8 mouse cellular contexts compared by ENCODE assay signal in genomic region chr10:70195786-70196185, GRCm38 (mm10). TPM values are rescaled to one million over a fixed set of nuclear protein-coding genes. Genes with fewer than 3 reads are reported as not detected.
DNase-seq lines count a peak whose midpoint lies in the region; ATAC-seq and TF ChIP-seq lines count a peak whose summit lies in the region.

No protein-coding gene starts in this region.

- H3K27ac ChIP-seq in embryonic fibroblast, embryonic 13.5 days (ENCODE audit: insufficient read depth, low read length): no peak overlapping the region
- 0 out of 2 replicates have a peak overlapping the region, but pooled peaks have one; percentile 1 for H3K27ac ChIP-seq in limb, embryonic 13.5 days
- H3K27ac ChIP-seq in neural tube, embryonic 13.5 days (replicated peaks): no peak overlapping the region

- H3K27me3 ChIP-seq in limb, embryonic 13.5 days: no peaks in the 10 kb centered on the region
- no peaks in the 10 kb centered on the region for H3K27me3 ChIP-seq in neural tube, embryonic 13.5 days

- peaks cover 28% of the 10 kb centered on the region for H3K36me3 ChIP-seq in limb, embryonic 13.5 days
- H3K36me3 ChIP-seq in neural tube, embryonic 13.5 days: peaks cover 29% of the 10 kb centered on the region

- peak; percentile 40; the same call in 1 of the 2 replicates for TF ChIP-seq CTCF in embryonic fibroblast, embryonic 13.5 days (IDR thresholded peaks at IDR 0.05; ENCODE audit: borderline replicate concordance, insufficient read depth, low read length)

- H3K9me3 ChIP-seq in limb, embryonic 13.5 days: no peaks in the 10 kb centered on the region
- H3K9me3 ChIP-seq in neural tube, embryonic 13.5 days: no peaks in the 10 kb centered on the region

- no peak for DNase-seq in cerebellum, adult 9-11 months
- peak; percentile 15 for DNase-seq in 416B (ENCODE audit: low read depth)
- no peak for DNase-seq in thymus, postnatal 25 days
- DNase-seq in adrenal gland, postnatal 25 days: no peak

- 34% methylated on average over 7 of the region's 7 CpGs for WGBS in limb, embryonic 13.5 days
- WGBS in neural tube, embryonic 13.5 days: 58% methylated on average over 7 of the region's 7 CpGs

- no peak overlapping the region for H3K4me2 ChIP-seq in limb, embryonic 13.5 days (replicated peaks)
- no peak overlapping the region for H3K4me2 ChIP-seq in neural tube, embryonic 13.5 days

- no peak overlapping the region for H3K4me3 ChIP-seq in embryonic fibroblast, embryonic 13.5 days (ENCODE audit: insufficient read depth, low read length)
- no peak overlapping the region for H3K4me3 ChIP-seq in limb, embryonic 13.5 days
- H3K4me3 ChIP-seq in neural tube, embryonic 13.5 days: no peak overlapping the region

- no peak for TF ChIP-seq POLR2A in embryonic fibroblast, embryonic 13.5 days (IDR thresholded peaks at IDR 0.05; ENCODE audit: low read depth, low read length)

- H3K4me1 ChIP-seq in embryonic fibroblast, embryonic 13.5 days (ENCODE audit: control insufficient read depth, insufficient read depth, low read length): no peaks in the 10 kb centered on the region
- H3K4me1 ChIP-seq in limb, embryonic 13.5 days: peaks cover 16% of the 10 kb centered on the region; the same call in 1 of the 2 replicates
- peaks cover 5% of the 10 kb centered on the region; the same call in 1 of the 2 replicates for H3K4me1 ChIP-seq in neural tube, embryonic 13.5 days (replicated peaks)

- no peak overlapping the region for H3K9ac ChIP-seq in limb, embryonic 13.5 days
- H3K9ac ChIP-seq in neural tube, embryonic 13.5 days: no peak overlapping the region

- ATAC-seq in cerebellum, adult (ENCODE audit: insufficient number of reproducible peaks, low FRiP score, low TSS enrichment): peak; percentile 36; the same call in 1 of the 2 replicates
- peak; percentile 54 for ATAC-seq in limb, embryonic 13.5 days (ENCODE audit: low FRiP score, low read depth)
- 0 out of 2 replicates have a peak, but pooled peaks have one; percentile 60 for ATAC-seq in neural tube, embryonic 13.5 days (ENCODE audit: low read depth)

RNA-seq across cellular contexts. Expression of gene Mrln, which starts 8.7 kb away (rescaled TPM):
- not detected in 2 replicates for polyA plus RNA-seq in embryonic fibroblast, embryonic 13.5 days (2011; ENCODE audit: insufficient read length, low read depth, missing spikeins)
- 19.7 and 22.8 TPM in 2 replicates for polyA plus RNA-seq in limb, embryonic 13.5 days (2015; fragmentation: Nextera tagmentation; extraction: Ambion mirVana)
- 1.7 and 3.5 TPM in 2 replicates for polyA plus RNA-seq in neural tube, embryonic 13.5 days (2015; fragmentation: Nextera tagmentation; extraction: Ambion mirVana)
- not detected in 2 replicates for total RNA-seq in adrenal gland, postnatal 25 days (2021)

RNA-seq across cellular contexts. Expression of gene Slc16a9, which starts 49.1 kb away (rescaled TPM):
- 1.0 and 2.0 TPM in 2 replicates for polyA plus RNA-seq in embryonic fibroblast, embryonic 13.5 days (2011; ENCODE audit: insufficient read length, low read depth, missing spikeins)
- polyA plus RNA-seq in limb, embryonic 13.5 days (2015; fragmentation: Nextera tagmentation; extraction: Ambion mirVana): 1.9 and 2.1 TPM in 2 replicates
- 1.0 and 1.9 TPM in 2 replicates for polyA plus RNA-seq in neural tube, embryonic 13.5 days (2015; fragmentation: Nextera tagmentation; extraction: Ambion mirVana)
- total RNA-seq in adrenal gland, postnatal 25 days (2021): 4.0 and 8.3 TPM in 2 replicates
